Comparison of ENCODE assay signal across 41 mouse cellular contexts in the genomic region with DNA sequence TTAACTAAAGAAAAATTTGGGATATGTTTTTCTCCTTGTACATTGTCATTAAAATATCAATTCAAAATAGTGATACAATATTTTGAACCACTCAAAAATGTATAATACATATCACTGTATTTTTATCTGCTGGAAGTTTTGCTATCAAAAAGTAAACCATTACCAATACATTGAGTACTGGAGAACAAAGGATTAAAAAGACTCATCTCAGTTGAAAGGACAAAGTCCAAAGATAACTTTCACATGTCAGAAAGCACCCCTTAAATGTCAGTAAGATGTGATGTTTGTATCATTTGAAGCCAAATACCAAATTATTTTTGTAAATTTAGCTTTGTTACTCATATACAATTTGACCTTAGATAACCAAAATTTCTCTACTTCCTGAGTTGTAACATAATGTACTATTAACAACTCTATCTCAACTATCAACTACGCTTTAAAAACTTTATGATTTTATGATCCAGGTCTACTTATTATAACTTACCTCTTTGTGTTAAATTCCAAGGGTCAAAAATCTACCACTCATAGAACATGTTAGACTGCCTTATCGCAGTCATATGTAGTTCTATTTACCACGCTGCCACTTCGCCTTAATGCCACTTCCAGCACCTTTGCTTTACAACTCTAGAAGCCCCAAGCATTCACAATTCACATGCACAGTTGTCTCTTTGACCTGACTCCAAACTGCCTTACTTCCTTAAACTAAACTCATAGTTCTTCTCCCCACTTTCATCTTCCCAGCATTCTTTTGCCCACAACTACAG. TPM values are rescaled to one million over a fixed set of nuclear protein-coding genes. Genes with fewer than 3 reads are reported as not detected.
"Had no signal": no experiment of that assay in that cellular context is flagged by ENCODE, and none has a peak within 500 bp of the region (broad histone marks: within the 10 kb centered on the region; RNA-seq: fewer than 3 reads in every experiment).

No protein-coding gene starts in this region.

- H3K4me1 ChIP-seq: limb, embryonic 10.5 days; limb, embryonic 12.5 days; limb, embryonic 13.5 days; limb, embryonic 15.5 days; liver, embryonic 12.5 days; liver, embryonic 13.5 days; liver, embryonic 15.5 days; lung, embryonic 15.5 days; megakaryocyte, embryonic 14.5 days; midbrain, embryonic 15.5 days had no signal

- ATAC-seq: liver, embryonic 12.5 days; liver, postnatal 0 days; lung, postnatal 0 days; midbrain, embryonic 13.5 days; midbrain, embryonic 15.5 days; midbrain, embryonic 16.5 days had no signal

- H3K27ac ChIP-seq: left cerebral cortex, adult 2 months; limb, embryonic 10.5 days; limb, embryonic 12.5 days; limb, embryonic 13.5 days; limb, embryonic 15.5 days; liver, embryonic 12.5 days; liver, embryonic 13.5 days; liver, embryonic 14.5 days; liver, embryonic 15.5 days; lung, embryonic 15.5 days; macrophage; midbrain, embryonic 10.5 days; midbrain, embryonic 12.5 days; midbrain, embryonic 13.5 days; midbrain, embryonic 15.5 days had no signal

- H3K4me3 ChIP-seq: left cerebral cortex, adult 2 months; limb, embryonic 10.5 days; limb, embryonic 12.5 days; limb, embryonic 13.5 days; limb, embryonic 15.5 days; liver, embryonic 12.5 days; liver, embryonic 13.5 days; liver, embryonic 15.5 days; lung, embryonic 15.5 days; megakaryocyte, embryonic 14.5 days; midbrain, embryonic 10.5 days; midbrain, embryonic 12.5 days; midbrain, embryonic 13.5 days; midbrain, embryonic 15.5 days; myocyte had no signal

- H3K9ac ChIP-seq: limb, embryonic 12.5 days; limb, embryonic 13.5 days; limb, embryonic 15.5 days; liver, embryonic 12.5 days; liver, embryonic 13.5 days; liver, embryonic 14.5 days; liver, embryonic 15.5 days; liver, postnatal 0 days; lung, embryonic 14.5 days; lung, embryonic 15.5 days; midbrain, embryonic 12.5 days; midbrain, embryonic 13.5 days; midbrain, embryonic 15.5 days had no signal

- DNase-seq: left cerebral cortex, postnatal 4 days; liver; liver, embryonic 13.5 days; liver, postnatal 0 days; lung, adult 18-20 months; lung, adult 2 months; lung, embryonic 14.5 days; lung, postnatal 10 days; lung, postnatal 14 days; lung, postnatal 36 days; lung, postnatal 4 days; midbrain, embryonic 14.5 days had no signal

- H3K9me3 ChIP-seq: limb, embryonic 10.5 days; limb, embryonic 12.5 days; limb, embryonic 13.5 days; limb, embryonic 15.5 days; liver, embryonic 12.5 days; liver, embryonic 13.5 days; liver, embryonic 15.5 days; lung, embryonic 15.5 days; megakaryocyte, embryonic 14.5 days; midbrain, embryonic 10.5 days; midbrain, embryonic 12.5 days; midbrain, embryonic 13.5 days; midbrain, embryonic 15.5 days had no signal

- H3K36me3 ChIP-seq: limb, embryonic 10.5 days; limb, embryonic 12.5 days; limb, embryonic 13.5 days; limb, embryonic 15.5 days; liver, embryonic 12.5 days; liver, embryonic 13.5 days; liver, embryonic 15.5 days; lung, embryonic 15.5 days; midbrain, embryonic 10.5 days; midbrain, embryonic 12.5 days; midbrain, embryonic 13.5 days; midbrain, embryonic 15.5 days had no signal

- H3K27me3 ChIP-seq: limb, embryonic 12.5 days; limb, embryonic 13.5 days; limb, embryonic 15.5 days; liver, embryonic 12.5 days; liver, embryonic 13.5 days; liver, embryonic 15.5 days; lung, embryonic 15.5 days; megakaryocyte, embryonic 14.5 days; midbrain, embryonic 12.5 days; midbrain, embryonic 13.5 days; midbrain, embryonic 15.5 days had no signal

- H3K4me2 ChIP-seq: limb, embryonic 12.5 days; limb, embryonic 13.5 days; limb, embryonic 15.5 days; liver, embryonic 11.5 days; liver, embryonic 12.5 days; liver, embryonic 13.5 days; liver, embryonic 15.5 days; lung, embryonic 14.5 days; lung, embryonic 15.5 days; midbrain, embryonic 11.5 days; midbrain, embryonic 12.5 days; midbrain, embryonic 13.5 days; midbrain, embryonic 15.5 days had no signal

RNA-seq across cellular contexts. Expression of gene Sis, which starts 35.5 kb away (rescaled TPM):
- total RNA-seq: liver, adult 2 months; megakaryocyte progenitor cell, adult 5-6 weeks; megakaryocyte, adult 5-6 weeks; megakaryocyte-erythroid progenitor cell, adult 5-6 weeks; midbrain, postnatal 0 days had no signal
- polyA plus RNA-seq: limb, embryonic 10.5 days; limb, embryonic 11.5 days; limb, embryonic 12.5 days; limb, embryonic 14.5 days; limb, embryonic 15.5 days; liver, adult 2 months; liver, embryonic 11.5 days; liver, embryonic 12.5 days; liver, embryonic 13.5 days; liver, embryonic 14.5 days; liver, embryonic 15.5 days; liver, embryonic 16.5 days; liver, postnatal 0 days; lung, adult 2 months; lung, embryonic 14.5 days; lung, embryonic 15.5 days; lung, embryonic 16.5 days; lung, postnatal 0 days; macrophage; midbrain, embryonic 10.5 days; midbrain, embryonic 11.5 days; midbrain, embryonic 12.5 days; midbrain, embryonic 13.5 days; midbrain, embryonic 14.5 days; midbrain, embryonic 15.5 days; midbrain, embryonic 16.5 days; myocyte had no signal

RNA-seq across cellular contexts. Expression of gene Slitrk3, which starts 54.5 kb away (rescaled TPM):
- total RNA-seq: liver, adult 2 months; megakaryocyte progenitor cell, adult 5-6 weeks; megakaryocyte, adult 5-6 weeks; megakaryocyte-erythroid progenitor cell, adult 5-6 weeks had no signal
- polyA plus RNA-seq: limb, embryonic 10.5 days; liver, adult 2 months; liver, embryonic 11.5 days; liver, embryonic 12.5 days; liver, embryonic 13.5 days; liver, embryonic 16.5 days; liver, postnatal 0 days; lung, postnatal 0 days; macrophage; myocyte had no signal
